Mouse (Mus musculus): ENCODE data around the gene Pds5b.

GRCm38 (mm10) chr5:150664794-150665131 is 8.8 kb upstream of the Pds5b start:
- no peak for TF ChIP-seq CTCF (IDR thresholded peaks at IDR 0.05 in 2 of 3, conservative IDR thresholded peaks at IDR 0.05 in 1 of 3; ENCODE audit: control insufficient read depth in 1 of 3, insufficient read depth in 1 of 3, low read depth in 2 of 3, low read length in 3 of 3, poor library complexity in 1 of 3, severe bottlenecking in 1 of 3)
- TF ChIP-seq NRF1 (IDR thresholded peaks at IDR 0.05; ENCODE audit: insufficient read depth, low read depth, low read length, poor library complexity, severe bottlenecking), result no peak
- TF ChIP-seq ETS1 (IDR thresholded peaks at IDR 0.05; ENCODE audit: low read depth, low read length), result no peak
